Mouse (Mus musculus) midbrain, postnatal 0 days (tissue): ENCODE results near the gene Sirt2. TPM values are rescaled to one million over a fixed set of nuclear protein-coding genes. Genes with fewer than 3 reads are reported as not detected.

Experiments used
- ATAC-seq: fragments of 200-750 bp; cut with Nextera tagmentation; 2 replicates; pipeline ENCODE4 v1.8.0; 2017; ENCODE audit warnings: moderate number of reproducible peaks, mild to moderate bottlenecking, moderate TSS enrichment, moderate library complexity; ENCODE audit not compliant: low FRiP score
- DNase-seq: peaks from one replicate; pipeline ENCODE4 v3.0.0-alpha.2; 2015; ENCODE audit warnings: low spot score
- H3K27ac ChIP-seq: fragments of 300-500 bp; sonication (generic); 2 replicates; pipeline ENCODE4 v1.5.1; 2014; ENCODE audit warnings: low read depth, mild to moderate bottlenecking, low read length, mixed read lengths
- H3K27me3 ChIP-seq: fragments of 300-500 bp; sonication (generic); 2 replicates; pipeline ENCODE4 v1.6.1; 2014; ENCODE audit warnings: low read length, control low read depth, mixed read lengths; ENCODE audit not compliant: insufficient read depth
- H3K36me3 ChIP-seq: fragments of 300-500 bp; sonication (generic); 2 replicates; pipeline ENCODE4 v1.6.1; 2014; ENCODE audit warnings: low read length, control low read depth, mixed read lengths; ENCODE audit not compliant: insufficient read depth
- H3K4me1 ChIP-seq: fragments of 300-500 bp; sonication (generic); 2 replicates; pipeline ENCODE4 v1.6.1; 2014; ENCODE audit warnings: mild to moderate bottlenecking, control low read depth, antibody characterized with exemption, low read length, mixed read lengths; ENCODE audit not compliant: insufficient read depth
- H3K4me2 ChIP-seq: fragments of 300-500 bp; sonication (generic); 2 replicates; pipeline ENCODE4 v1.6.1; 2014; ENCODE audit warnings: low read depth, mild to moderate bottlenecking, low read length, mixed read lengths; ENCODE audit not compliant: poor library complexity, severe bottlenecking
- H3K4me3 ChIP-seq: fragments of 300-500 bp; sonication (generic); 2 replicates; pipeline ENCODE4 v1.5.1; 2014; ENCODE audit warnings: low read depth, mild to moderate bottlenecking, low read length, moderate library complexity
- H3K9ac ChIP-seq: fragments of 300-500 bp; sonication (generic); replicated peaks from 2 replicates; pipeline ENCODE4 v1.6.1; 2014; ENCODE audit warnings: mild to moderate bottlenecking, low read length, moderate library complexity, mixed read lengths; ENCODE audit not compliant: poor library complexity, severe bottlenecking
- H3K9me3 ChIP-seq: fragments of 300-500 bp; sonication (generic); 2 replicates; pipeline ENCODE4 v1.6.1; 2016; ENCODE audit warnings: low read length, control low read depth
- CTCF ChIP-seq: IDR thresholded peaks from 2 replicates; pipeline ENCODE4 v1.5.1; 2016; ENCODE audit warnings: antibody characterized with exemption, mild to moderate bottlenecking
- WGBS: fragments of 180-500 bp; shearing (Covaris S2); extraction: QIAGEN DNeasy Blood & Tissue Kit; methylation state at CpG from one replicate; pipeline ENCODE4 v1.1.7; 2014; 5-methylcytosine and 5-hydroxymethylcytosine counted together
- polyA plus RNA-seq: library from polyadenylated mRNA; unstranded; fragments of >200 nt; fragmentation: Nextera tagmentation; extraction: Ambion mirVana; gene quantifications from 2 replicates; pipeline ENCODE4 v1.2.1, GENCODE M21; 2015
- total RNA-seq: library from RNA; depleted of rRNA; stranded (reverse); fragments of >200 nt; gene quantifications from 2 replicates; pipeline ENCODE4 v1.2.3, GENCODE M21; 2014

Sirt2 gene
- total and polyA plus RNA-seq, 2 experiments from 2014 or later: 85.9 to 111 TPM

- Histone ChIP-seq H3K4me2 (no peak overlapping the region), H3K27me3 (no peaks in the 10 kb centered on the region), H3K9ac (no peak overlapping the region), H3K4me3 (no peak overlapping the region), H3K4me1 (no peaks in the 10 kb centered on the region), H3K36me3 (no peaks in the 10 kb centered on the region), H3K9me3 (no peaks in the 10 kb centered on the region), H3K27ac (0 out of 2 replicates have a peak overlapping the region, but pooled peaks have one; percentile 44)
- WGBS: 18% methylated on average over 10 of the region's 10 CpGs
- DNase-seq (no peak), ATAC-seq (no peak)
- TF ChIP-seq CTCF: no peak
Observed at GRCm38 (mm10) chr7:28801901-28802670, 35.6 kb downstream of the Sirt2 start.

DNA sequence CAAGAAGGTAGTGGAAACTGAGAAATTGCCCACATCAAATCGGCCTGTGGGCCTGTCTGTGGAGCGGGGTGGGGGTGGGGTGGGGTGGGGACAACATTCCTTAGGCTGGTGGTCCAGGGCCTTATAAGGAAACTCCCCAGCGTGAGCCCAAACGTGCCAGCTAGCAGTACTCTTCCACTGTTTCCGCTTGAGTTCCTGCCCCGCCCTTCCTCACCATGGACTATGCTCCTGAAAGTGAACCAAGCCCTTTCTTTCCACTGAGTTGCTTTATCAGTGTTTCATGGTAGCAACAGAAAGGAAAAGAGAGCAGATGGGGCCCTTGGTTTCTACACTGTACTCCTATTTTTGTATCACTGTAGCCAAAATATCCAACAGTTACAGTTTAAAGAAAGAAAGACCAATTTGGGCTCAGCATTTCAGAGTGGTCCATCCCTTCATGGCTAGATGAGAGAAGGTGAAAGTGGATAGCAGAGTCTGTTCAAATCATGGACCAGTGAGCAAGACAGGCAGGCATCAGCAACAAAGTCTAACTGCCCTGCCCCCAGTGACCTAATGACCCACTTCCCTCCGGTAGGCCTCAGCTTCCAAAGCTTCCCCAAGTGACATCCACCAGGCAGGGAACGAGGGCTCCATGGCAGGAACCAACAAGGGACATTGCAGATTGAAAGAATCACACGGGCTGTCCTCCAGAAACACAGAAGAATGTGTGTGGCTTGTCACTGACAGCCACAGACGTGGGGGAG is 36.5 kb downstream of the Sirt2 start:
- WGBS: 13% methylated on average over 10 of the region's 10 CpGs
- H3K9me3 ChIP-seq: no peaks in the 10 kb centered on the region

DNA sequence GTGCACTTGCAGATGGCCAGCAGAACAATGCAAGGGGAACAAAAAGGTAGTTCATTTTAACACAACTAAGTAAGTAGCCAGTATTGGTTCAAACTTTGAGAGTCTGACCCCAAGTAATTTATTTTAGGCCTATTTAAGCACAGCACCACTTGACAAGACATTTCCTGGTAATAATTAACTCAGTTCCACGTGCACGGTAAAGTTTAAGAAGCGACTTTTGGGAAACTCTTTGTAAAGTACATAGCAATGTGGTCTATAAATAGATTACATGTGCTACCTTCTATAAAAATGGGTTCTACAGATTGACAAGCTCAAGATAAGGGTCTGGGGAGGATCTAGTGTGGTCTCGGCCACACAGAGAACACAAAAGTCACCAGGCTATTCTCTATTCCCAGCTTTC is 37.2 kb downstream of the Sirt2 start:
- no peaks in the 10 kb centered on the region for H3K27me3 ChIP-seq
- no peak overlapping the region for H3K4me2 ChIP-seq
- peaks cover 3% of the 10 kb centered on the region; the same call in 1 of the 2 replicates for H3K4me1 ChIP-seq
- no peaks in the 10 kb centered on the region for H3K36me3 ChIP-seq
- H3K27ac ChIP-seq: no peak overlapping the region
- TF ChIP-seq CTCF: no peak
- no peak for ATAC-seq
- H3K9ac ChIP-seq: no peak overlapping the region
- H3K9me3 ChIP-seq: no peaks in the 10 kb centered on the region
- H3K4me3 ChIP-seq: no peak overlapping the region
- 81% methylated on average over 4 of the region's 4 CpGs for WGBS
- DNase-seq: no peak

More for the DNA sequence above, 36.5 kb downstream of the Sirt2 start:
- no peak for TF ChIP-seq CTCF
- no peak for DNase-seq
- peaks cover under 1% of the 10 kb centered on the region; the same call in 1 of the 2 replicates for H3K4me1 ChIP-seq
- no peak overlapping the region for H3K27ac ChIP-seq
- H3K36me3 ChIP-seq: no peaks in the 10 kb centered on the region
- no peak overlapping the region for H3K9ac ChIP-seq
- no peak overlapping the region for H3K4me3 ChIP-seq
- no peak for ATAC-seq
- H3K4me2 ChIP-seq: no peak overlapping the region
- no peaks in the 10 kb centered on the region for H3K27me3 ChIP-seq

DNA sequence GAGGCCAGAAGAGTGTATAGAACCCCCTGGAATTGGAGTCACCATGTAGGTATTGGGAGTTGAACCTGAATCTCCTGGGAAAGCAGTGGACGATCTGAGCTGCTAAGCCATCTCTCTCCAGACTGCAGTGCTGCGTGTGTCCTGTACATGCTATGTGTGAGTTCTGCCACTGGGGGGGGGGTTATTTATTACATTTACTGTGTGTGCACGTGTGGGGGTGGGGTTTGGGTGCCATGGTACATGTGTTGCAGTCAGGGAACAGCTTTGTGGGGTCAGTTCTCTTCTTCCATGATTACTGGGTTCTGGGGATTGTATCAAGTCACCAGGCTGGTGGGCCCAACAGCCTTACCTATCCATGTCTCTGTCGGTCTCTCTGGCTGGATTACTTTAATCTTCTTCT is 40.3 kb downstream of the Sirt2 start:
- Histone ChIP-seq H3K9ac (no peak overlapping the region), H3K4me3 (no peak overlapping the region), H3K36me3 (no peaks in the 10 kb centered on the region), H3K4me1 (peaks cover 4% of the 10 kb centered on the region; the same call in 1 of the 2 replicates), H3K27ac (no peak overlapping the region), H3K9me3 (no peaks in the 10 kb centered on the region), H3K27me3 (no peaks in the 10 kb centered on the region), H3K4me2 (no peak overlapping the region)
- 75% methylated on average over 4 of the region's 4 CpGs for WGBS
- DNase-seq (no peak), ATAC-seq (no peak)
- peak; percentile 24; the same call in 1 of the 2 replicates for TF ChIP-seq CTCF

- Histone ChIP-seq H3K27ac (peak overlapping the region; percentile 99), H3K36me3 (peaks cover 3% of the 10 kb centered on the region; the same call in 1 of the 2 replicates), H3K9me3 (no peaks in the 10 kb centered on the region), H3K9ac (peak overlapping the region; percentile 80; the same call in 1 of the 2 replicates), H3K4me2 (peak overlapping the region; percentile 91), H3K4me1 (peaks cover 12% of the 10 kb centered on the region; the same call in 1 of the 2 replicates), H3K27me3 (no peaks in the 10 kb centered on the region), H3K4me3 (peak overlapping the region; percentile 78)
- no peak for TF ChIP-seq CTCF
- no peak for ATAC-seq
- 23% methylated on average over 8 of the region's 8 CpGs for WGBS
- DNase-seq: no peak
Observed at GRCm38 (mm10) chr7:28807641-28808220, 41.2 kb downstream of the Sirt2 start.
